Mouse (Mus musculus) right cerebral cortex, adult 2 months (tissue): Measurements from ENCODE around the gene Srbd1.

Experiments used
- DNase-seq, 2 experiments: peaks; one replicate each; pipeline ENCODE4 v3.0.0; 2021 to 2022; ENCODE audit warnings: low spot score in 2 of 2

Gene Srbd1

DNA sequence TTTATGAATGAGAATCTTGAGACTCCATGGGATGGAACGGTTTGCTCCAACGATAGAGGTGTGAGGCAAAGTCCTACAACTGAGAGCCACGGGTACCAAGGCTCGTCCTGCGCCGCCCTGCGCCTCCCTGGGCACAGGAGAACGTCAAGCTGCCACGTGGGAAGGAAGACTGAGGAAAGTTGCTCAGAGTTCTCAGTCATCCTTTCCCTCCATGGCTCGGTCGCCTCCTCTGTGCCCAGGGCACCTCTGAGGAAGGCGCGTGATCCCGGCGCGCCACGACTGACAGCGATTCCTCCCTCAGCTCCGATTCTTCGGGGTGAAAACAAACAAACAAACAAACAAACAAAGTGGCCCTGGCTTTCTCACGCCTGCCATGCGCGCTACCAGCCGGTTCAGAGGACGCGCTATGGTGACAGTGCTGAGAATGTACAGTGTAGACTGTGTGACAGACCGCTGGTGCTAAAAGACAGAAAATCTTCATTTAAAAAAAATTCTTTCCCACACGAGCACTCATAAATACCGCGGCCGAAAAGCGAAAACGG lies 367 bp downstream of the Srbd1 start:
- DNase-seq = peak in 1 of 2 experiments; percentile 30

DNA sequence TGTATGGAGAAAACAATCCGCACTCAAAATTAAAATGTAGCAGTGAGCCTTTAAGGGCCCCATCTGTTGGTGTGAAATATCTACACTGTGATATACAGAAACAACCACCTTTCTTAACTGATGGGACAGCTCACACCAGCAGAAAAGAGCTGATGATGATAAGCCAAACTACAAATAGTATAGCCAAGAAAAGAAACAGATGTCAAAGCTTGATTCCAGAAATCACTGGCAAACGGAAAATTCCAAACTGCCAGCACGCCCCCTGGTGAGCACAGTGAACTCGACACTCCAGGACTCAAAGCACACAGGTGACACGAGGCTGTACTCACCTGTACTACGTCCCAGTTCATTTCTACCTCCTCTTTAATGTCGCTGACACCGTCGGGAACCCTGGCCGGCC lies 9.1 kb downstream of the Srbd1 start:
- peak in 1 of 2 experiments; percentile 20 for DNase-seq

DNA sequence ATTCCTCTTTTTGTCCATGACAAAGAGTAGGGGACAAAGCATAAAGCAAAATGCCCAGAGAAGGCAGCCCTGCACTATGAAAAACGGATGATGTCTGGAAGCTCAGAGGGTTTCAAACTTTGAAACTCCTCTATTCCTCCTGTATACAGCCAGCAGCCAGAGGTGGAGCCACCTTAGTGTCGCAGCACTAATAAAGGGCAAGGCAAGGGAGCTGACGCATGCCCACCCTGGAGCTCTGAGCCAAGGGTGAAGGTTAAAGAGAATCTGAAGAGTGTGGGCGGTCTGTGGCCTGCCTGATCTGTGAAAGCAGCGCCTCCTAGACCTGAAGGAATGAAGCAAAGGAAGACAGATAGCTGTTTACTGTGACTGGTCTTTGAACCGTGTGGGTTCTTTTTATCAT lies 10.5 kb downstream of the Srbd1 start:
- DNase-seq = no peak

DNA sequence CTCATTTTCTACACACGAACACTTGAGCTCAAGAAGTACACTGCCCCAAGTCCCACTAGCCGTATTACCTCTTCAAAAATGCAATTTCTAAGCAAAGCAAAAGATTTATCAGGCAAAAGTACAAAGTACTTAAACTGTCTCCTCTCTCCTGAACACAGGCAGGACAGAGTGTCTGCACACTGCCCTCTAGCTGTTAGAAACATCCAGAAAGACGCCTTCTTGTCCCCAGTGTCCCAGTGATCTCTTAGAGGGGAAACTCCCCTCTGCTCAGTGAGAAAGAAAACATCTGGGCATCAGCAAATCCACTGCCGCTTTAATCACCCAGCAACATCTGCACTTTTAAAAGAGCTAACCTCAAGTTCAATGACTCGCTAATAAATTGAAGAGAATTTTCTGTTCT lies 12.4 kb downstream of the Srbd1 start:
- no peak for DNase-seq

DNA sequence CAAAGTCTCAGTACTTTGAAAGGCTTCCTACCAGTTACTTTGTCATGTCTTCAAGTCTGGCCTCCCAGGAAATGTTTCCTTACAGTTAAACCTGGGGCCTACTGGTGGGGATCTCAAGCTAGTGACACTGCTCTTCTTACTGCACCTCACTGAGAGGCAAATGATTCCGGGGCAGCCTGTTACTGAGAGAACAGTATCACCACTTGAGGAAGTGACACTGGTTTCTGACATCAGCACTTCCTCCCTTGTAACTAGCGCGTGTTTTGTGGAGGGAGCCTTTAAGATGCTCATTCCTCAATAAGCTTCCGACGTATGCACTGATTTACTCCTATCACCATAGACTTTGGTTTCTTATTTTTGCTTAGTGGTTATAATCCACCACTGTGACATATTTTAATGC lies 16.8 kb downstream of the Srbd1 start:
- no peak for DNase-seq

- no peak for DNase-seq
These were observed 19.1 kb downstream of the Srbd1 start for GRCm38 (mm10) chr17:86125908-86126307.

- DNase-seq = no peak
These were observed 21.8 kb downstream of the Srbd1 start for GRCm38 (mm10) chr17:86123146-86123545.

DNA sequence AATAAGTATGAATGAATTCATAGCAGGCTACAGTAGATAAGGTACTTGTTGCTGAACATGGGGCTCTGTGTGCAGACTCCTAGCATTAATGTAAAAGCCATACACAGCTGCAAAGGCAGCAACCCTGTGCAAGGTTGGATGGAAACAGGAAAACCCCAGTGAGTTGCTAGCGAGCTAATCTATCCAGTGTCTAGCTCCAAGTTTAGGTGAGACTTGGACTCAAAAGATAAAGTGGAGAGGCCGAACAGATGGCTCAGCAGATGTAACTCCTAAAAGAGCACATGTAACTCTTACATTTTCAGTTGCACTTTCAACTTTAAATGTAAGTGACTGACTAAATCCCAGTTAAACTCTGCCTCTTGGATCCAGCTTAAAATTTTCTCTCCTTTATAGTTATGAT lies 48.1 kb downstream of the Srbd1 start:
- DNase-seq = peak; percentile 10 to 20

DNA sequence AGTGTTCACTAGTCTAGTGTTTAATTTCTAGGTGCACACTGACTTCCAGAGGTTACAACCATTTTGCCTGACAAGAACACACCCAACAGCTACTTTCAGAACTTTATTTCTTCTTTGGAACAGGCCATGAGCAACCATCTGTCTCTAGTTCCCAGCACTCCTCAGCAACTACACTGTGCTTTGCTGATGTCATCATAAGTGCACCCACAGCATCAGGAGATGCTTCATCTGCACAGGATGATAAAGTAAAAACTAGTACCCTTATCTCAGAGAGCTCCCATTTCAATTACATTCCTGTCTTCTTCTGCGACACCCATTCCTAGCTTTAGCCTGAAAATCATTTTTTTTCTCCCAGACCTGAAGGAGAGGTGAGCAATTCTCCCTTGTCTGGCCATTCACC lies 51.9 kb downstream of the Srbd1 start:
- DNase-seq = no peak

- DNase-seq = no peak
These were observed 53.3 kb downstream of the Srbd1 start for GRCm38 (mm10) chr17:86091631-86092030.

- DNase-seq = no peak
These were observed 54.9 kb downstream of the Srbd1 start for GRCm38 (mm10) chr17:86089893-86090588.

- DNase-seq = no peak
These were observed 57.1 kb downstream of the Srbd1 start for GRCm38 (mm10) chr17:86087922-86088321.

DNA sequence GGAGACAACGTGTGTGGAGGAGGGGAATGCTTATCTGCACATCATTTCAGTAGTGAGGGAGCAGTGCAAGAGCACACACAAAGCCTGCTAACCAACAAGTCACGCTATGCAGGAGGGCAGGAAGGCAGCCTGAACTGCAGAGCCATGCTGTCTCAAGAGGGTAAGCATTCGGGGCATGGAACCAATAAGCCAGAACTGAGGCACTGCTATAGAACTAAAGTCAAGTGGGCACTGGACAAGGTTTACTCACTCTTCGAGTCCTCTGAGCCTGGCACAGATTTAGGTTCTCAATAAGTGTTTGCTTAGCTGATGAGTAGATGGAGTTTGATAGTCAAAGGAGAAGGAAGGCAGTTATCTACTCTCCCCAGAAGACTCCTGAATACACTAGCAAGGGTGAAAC lies 58.8 kb downstream of the Srbd1 start:
- no peak for DNase-seq

GRCm38 (mm10) chr17:86083207-86083606 lies 61.8 kb downstream of the Srbd1 start:
- DNase-seq = no peak

- no peak for DNase-seq
These were observed 66.9 kb downstream of the Srbd1 start for GRCm38 (mm10) chr17:86078060-86078459.

DNA sequence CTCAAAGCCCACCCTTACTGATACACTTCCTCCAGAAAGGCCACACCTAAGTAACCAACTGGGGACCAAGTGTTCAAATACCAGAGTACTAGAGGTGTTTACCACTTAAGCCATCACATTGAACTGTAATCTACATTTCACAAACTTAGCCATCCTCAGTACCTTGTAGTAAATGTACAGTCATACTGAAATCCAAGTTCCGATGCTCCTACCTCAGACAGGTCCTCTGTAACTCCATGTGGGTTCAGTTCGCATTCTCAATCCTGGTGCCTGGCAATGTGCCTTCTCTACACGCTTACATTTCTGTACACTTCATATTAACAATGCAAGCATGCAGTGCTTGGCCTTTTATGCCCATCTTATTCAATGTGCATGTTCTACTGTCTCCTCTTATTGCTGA lies 77.5 kb downstream of the Srbd1 start:
- no peak for DNase-seq

DNA sequence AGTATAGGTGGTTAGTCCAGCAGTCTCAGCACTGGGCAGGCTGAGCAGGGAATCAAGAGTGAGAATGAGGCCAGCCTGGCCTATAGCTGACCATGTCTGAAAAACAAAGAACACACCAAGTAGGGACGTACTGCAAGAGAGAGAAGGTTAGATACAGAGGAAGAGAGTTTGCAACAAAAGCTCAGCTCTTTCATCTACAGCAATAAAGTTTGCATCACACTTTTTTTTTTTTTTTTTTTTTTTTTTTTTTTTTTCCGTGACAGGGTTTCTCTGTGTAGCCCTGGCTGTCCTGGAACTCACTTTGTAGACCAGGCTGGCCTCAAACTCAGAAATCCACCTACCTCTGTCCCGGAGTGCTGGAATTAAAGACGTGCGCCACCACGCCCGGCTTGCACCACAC lies 79.1 kb downstream of the Srbd1 start:
- no peak for DNase-seq

DNA sequence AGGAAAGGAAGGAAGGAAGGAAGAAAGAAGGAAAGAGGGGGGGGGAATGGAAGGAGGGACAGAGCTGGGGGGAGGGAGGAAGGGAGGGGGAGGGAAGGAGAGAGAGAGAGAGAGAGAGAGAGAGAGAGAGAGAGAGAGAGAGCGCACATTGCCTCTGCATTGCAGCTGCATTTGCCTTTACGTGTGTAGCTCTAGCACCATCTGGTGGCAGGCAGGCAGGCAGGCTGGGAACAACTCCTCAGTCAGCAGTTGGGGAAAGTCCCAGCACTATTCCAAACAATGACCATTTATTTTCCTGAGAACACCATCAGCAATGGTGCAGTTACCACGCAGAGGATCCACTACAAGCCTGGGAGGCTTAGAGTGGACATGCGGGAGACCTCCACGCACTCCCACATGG lies 81.5 kb downstream of the Srbd1 start:
- peak; percentile 60 to 69 for DNase-seq

GRCm38 (mm10) chr17:86060911-86061310 lies 84.1 kb downstream of the Srbd1 start:
- DNase-seq = no peak

DNA sequence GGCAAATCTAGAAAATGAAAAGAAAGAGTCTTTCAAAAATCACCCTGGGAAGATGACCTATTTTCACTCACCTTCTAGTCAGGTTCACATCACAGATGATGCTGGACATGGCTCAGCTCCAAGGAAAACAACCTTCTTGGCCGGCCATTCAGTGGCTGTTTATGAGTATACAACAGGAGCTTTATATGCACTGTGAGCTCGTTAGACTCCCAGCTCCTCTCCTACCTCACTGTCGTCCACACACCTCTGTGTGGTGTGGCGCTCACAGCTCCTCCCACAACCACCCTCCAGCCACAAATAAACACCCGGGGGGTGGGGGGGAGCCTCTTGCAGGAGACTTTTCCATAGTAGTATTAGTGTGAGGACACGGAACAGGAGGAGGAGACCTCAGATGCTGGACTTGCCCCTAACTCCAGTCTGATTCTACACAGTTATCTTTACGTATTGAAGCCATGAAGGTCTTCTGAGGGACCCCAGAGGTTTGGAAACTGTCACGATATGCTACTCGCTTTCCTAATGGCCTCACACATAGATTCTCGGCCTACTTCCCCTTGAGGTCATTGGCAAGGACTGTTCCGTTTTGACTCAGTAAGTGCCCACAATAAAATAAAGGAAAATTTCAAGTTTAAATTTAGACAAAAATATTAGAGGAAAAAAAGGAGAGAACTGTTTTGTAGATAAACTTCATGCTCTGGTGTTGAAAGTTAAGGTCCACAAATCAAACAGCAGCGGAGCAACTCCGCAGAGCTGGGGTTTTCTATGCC lies 104.6 kb downstream of the Srbd1 start:
- DNase-seq = no peak

DNA sequence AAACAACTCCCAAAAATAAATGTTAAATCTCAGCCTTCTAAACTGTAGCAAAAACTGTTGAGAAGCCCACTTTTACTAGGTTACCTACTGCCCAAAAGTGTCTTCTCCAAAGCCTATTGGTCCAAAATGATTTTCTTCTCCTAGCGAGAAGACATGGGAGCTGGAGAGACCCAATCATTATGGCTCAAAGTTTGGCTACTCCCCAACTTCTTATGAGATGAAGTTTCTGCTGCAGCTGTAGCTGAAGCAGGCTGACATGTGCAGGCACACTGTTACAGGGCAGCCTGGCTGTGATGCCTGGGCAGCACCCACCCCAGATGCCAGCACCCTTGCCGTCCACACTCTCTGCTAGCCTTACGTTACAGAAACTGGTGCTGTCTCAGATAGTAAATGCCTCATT lies 105.2 kb downstream of the Srbd1 start:
- DNase-seq = no peak

GRCm38 (mm10) chr17:86038211-86038648 lies 106.7 kb downstream of the Srbd1 start:
- DNase-seq = no peak

GRCm38 (mm10) chr17:86035576-86035975 lies 109.4 kb downstream of the Srbd1 start:
- DNase-seq = no peak
